ENCODE assay signal across 8 mouse cellular contexts in genomic region chr1:183296877-183297383, GRCm38 (mm10). TPM values are rescaled to one million over a fixed set of nuclear protein-coding genes. Genes with fewer than 3 reads are reported as not detected.
A peak's percentile ranks its signal among the peaks of the same experiment; 100 is the strongest.
DNase-seq lines count a peak whose midpoint lies in the region; ATAC-seq lines count a peak whose summit lies in the region.

TSS of gene Brox (minus strand) at chr1:183297269.

- peak within 1 kb of the TSS; percentile 47 for H3K4me3 ChIP-seq in hindbrain, embryonic 12.5 days

- peaks cover 8% of the 10 kb centered on the region for H3K36me3 ChIP-seq in hindbrain, embryonic 12.5 days

- H3K27me3 ChIP-seq in hindbrain, embryonic 12.5 days = no peaks in the 10 kb centered on the region

- ATAC-seq in hindbrain, embryonic 12.5 days (ENCODE audit: low FRiP score) = peak; percentile 91

- no peaks in the 10 kb centered on the region for H3K9me3 ChIP-seq in hindbrain, embryonic 12.5 days (replicated peaks)

- under 1% methylated on average over 32 of the region's 39 CpGs for WGBS in hindbrain, embryonic 12.5 days

- H3K9ac ChIP-seq in hindbrain, embryonic 12.5 days = peak within 1 kb of the TSS; percentile 61

- peak within 1 kb of the TSS; percentile 77 for H3K27ac ChIP-seq in hindbrain, embryonic 12.5 days

- H3K4me2 ChIP-seq in hindbrain, embryonic 12.5 days (replicated peaks) = peak within 1 kb of the TSS; percentile 54

- peak; percentile 96 for DNase-seq in NIH3T3 (ENCODE audit: low read depth)
- DNase-seq in cerebellum, postnatal 10 days = peak; percentile 98 to 99
- peak; percentile 84 to 91 for DNase-seq in frontal cortex, postnatal 10 days (ENCODE audit: low spot score in 2 of 2)
- DNase-seq in layer of hippocampus, postnatal 14 days (ENCODE audit: low spot score in 2 of 2) = peak; percentile 93 to 96
- DNase-seq in lung, postnatal 14 days = peak; percentile 98
- peak; percentile 86 for DNase-seq in retina, adult 2 months (ENCODE audit: low read depth, low spot score)
- DNase-seq in thymus, postnatal 36 days = peak; percentile 95 to 97

- H3K4me1 ChIP-seq in hindbrain, embryonic 12.5 days = no peaks in the 10 kb centered on the region

RNA-seq across cellular contexts. Expression of gene Brox, which starts in this region (rescaled TPM):
- 77.8 and 86.9 TPM in 2 replicates for polyA plus RNA-seq in hindbrain, embryonic 12.5 days (2016; fragmentation: Nextera tagmentation; extraction: Ambion mirVana)
- total RNA-seq in layer of hippocampus, postnatal 14 days (2021) = 10 to 100 TPM; 55.7 to 59.4 TPM

Comparison
In these comparisons a context has a peak if more than half of its experiments do, and no peak if none do; other contexts are left out.
1. Peak in every context shown above with its lines: DNase-seq, ATAC-seq, H3K4me3 ChIP-seq and H3K27ac ChIP-seq.